Mouse (Mus musculus): Measurements from ENCODE around the gene Slc34a1. TPM values are rescaled to one million over a fixed set of nuclear protein-coding genes. Genes with fewer than 3 reads are reported as not detected.

Gene Slc34a1
- 0.06 TPM in 1 of 2 replicates, not detected in the other for polyA plus RNA-seq (2016; fragmentation: Nextera tagmentation; extraction: Ambion mirVana)

- no peaks in the 10 kb centered on the region for H3K36me3 ChIP-seq
- WGBS, result 85% methylated on average over 1 of the region's 1 CpGs
- ATAC-seq (ENCODE audit: low FRiP score, low read depth), result no peak
- no peak within 1 kb of the TSS for H3K27ac ChIP-seq (replicated peaks)
- peaks cover 18% of the 10 kb centered on the region for H3K27me3 ChIP-seq
- no peaks in the 10 kb centered on the region for H3K9me3 ChIP-seq
- H3K9ac ChIP-seq (replicated peaks), result no peak within 1 kb of the TSS
- no peaks in the 10 kb centered on the region for H3K4me1 ChIP-seq
- H3K4me2 ChIP-seq (replicated peaks), result no peak within 1 kb of the TSS
- H3K4me3 ChIP-seq, result no peak within 1 kb of the TSS
Observed at GRCm38 (mm10) chr13:55398088-55398487, at the start of gene Slc34a1. Slc34a1 (plus strand) TSS chr13:55398187.

- Histone ChIP-seq H3K27ac (replicated peaks) (no peak overlapping the region), H3K4me1 (peaks cover 21% of the 10 kb centered on the region), H3K27me3 (peaks cover 8% of the 10 kb centered on the region), H3K36me3 (peaks cover 42% of the 10 kb centered on the region), H3K4me3 (peak overlapping the region; percentile 85), H3K9me3 (no peaks in the 10 kb centered on the region), H3K4me2 (replicated peaks) (peak overlapping the region; percentile 88), H3K9ac (replicated peaks) (peak overlapping the region; percentile 89; the same call in 1 of the 2 replicates)
- ATAC-seq (ENCODE audit: low FRiP score, low read depth), result no peak
Observed at GRCm38 (mm10) chr13:55361145-55361544, 36.8 kb upstream of the Slc34a1 start.

- peak overlapping the region; percentile 88 for H3K4me2 ChIP-seq (replicated peaks)
- peaks cover 33% of the 10 kb centered on the region for H3K36me3 ChIP-seq
- peaks cover 21% of the 10 kb centered on the region for H3K4me1 ChIP-seq
- peak overlapping the region; percentile 90 for H3K27ac ChIP-seq (replicated peaks)
- WGBS, result under 1% methylated on average over 32 of the region's 32 CpGs
- ATAC-seq (ENCODE audit: low FRiP score, low read depth), result peak; percentile 59
- no peaks in the 10 kb centered on the region for H3K9me3 ChIP-seq
- H3K4me3 ChIP-seq, result peak overlapping the region; percentile 85
- peak overlapping the region; percentile 89 for H3K9ac ChIP-seq (replicated peaks)
- peaks cover 11% of the 10 kb centered on the region for H3K27me3 ChIP-seq
Observed at GRCm38 (mm10) chr13:55361974-55362452, 36.0 kb upstream of the Slc34a1 start.

- peak; percentile 98 for ATAC-seq (ENCODE audit: low FRiP score, low read depth)
- peak within 1 kb of the TSS; percentile 88 for H3K4me2 ChIP-seq (replicated peaks)
- H3K36me3 ChIP-seq, result peaks cover 30% of the 10 kb centered on the region
- peak within 1 kb of the TSS; percentile 90 for H3K27ac ChIP-seq (replicated peaks)
- H3K27me3 ChIP-seq, result peaks cover 17% of the 10 kb centered on the region
- H3K9me3 ChIP-seq, result no peaks in the 10 kb centered on the region
- WGBS, result under 1% methylated on average over 35 of the region's 35 CpGs
- H3K4me1 ChIP-seq, result peaks cover 21% of the 10 kb centered on the region
- H3K4me3 ChIP-seq, result peak within 1 kb of the TSS; percentile 85
- peak within 1 kb of the TSS; percentile 89 for H3K9ac ChIP-seq (replicated peaks)
Observed at GRCm38 (mm10) chr13:55362453-55363060, 35.4 kb upstream of the Slc34a1 start, which contains the start of gene Lman2. Lman2 (minus strand) TSS chr13:55362783.

- Histone ChIP-seq H3K9me3 (no peaks in the 10 kb centered on the region), H3K9ac (replicated peaks) (no peak overlapping the region), H3K4me3 (no peak overlapping the region), H3K36me3 (no peaks in the 10 kb centered on the region), H3K4me1 (no peaks in the 10 kb centered on the region), H3K4me2 (replicated peaks) (no peak overlapping the region), H3K27me3 (peaks cover 53% of the 10 kb centered on the region), H3K27ac (replicated peaks) (no peak overlapping the region)
- no peak for ATAC-seq (ENCODE audit: low FRiP score, low read depth)
- WGBS, result 82% methylated on average over 7 of the region's 7 CpGs
Observed at GRCm38 (mm10) chr13:55368401-55368800, 29.6 kb upstream of the Slc34a1 start.

- Histone ChIP-seq H3K36me3 (no peaks in the 10 kb centered on the region), H3K9me3 (no peaks in the 10 kb centered on the region), H3K9ac (replicated peaks) (no peak within 1 kb of the TSS), H3K4me1 (no peaks in the 10 kb centered on the region), H3K27me3 (peaks cover 64% of the 10 kb centered on the region), H3K27ac (replicated peaks) (no peak within 1 kb of the TSS), H3K4me2 (replicated peaks) (no peak within 1 kb of the TSS), H3K4me3 (no peak within 1 kb of the TSS)
- 70% methylated on average over 13 of the region's 13 CpGs for WGBS
- ATAC-seq (ENCODE audit: low FRiP score, low read depth), result no peak
Observed at GRCm38 (mm10) chr13:55369531-55370114, 28.4 kb upstream of the Slc34a1 start, which contains the start of gene Rgs14. Rgs14 (plus strand) TSS chr13:55369732.

GRCm38 (mm10) chr13:55370234-55370633 lies 27.8 kb upstream of the Slc34a1 start:
- 64% methylated on average over 3 of the region's 3 CpGs for WGBS
- no peak overlapping the region for H3K27ac ChIP-seq (replicated peaks)
- no peaks in the 10 kb centered on the region for H3K36me3 ChIP-seq
- H3K27me3 ChIP-seq, result peaks cover 62% of the 10 kb centered on the region
- no peak overlapping the region for H3K4me2 ChIP-seq (replicated peaks)
- H3K9me3 ChIP-seq, result no peaks in the 10 kb centered on the region
- no peaks in the 10 kb centered on the region for H3K4me1 ChIP-seq
- no peak overlapping the region for H3K4me3 ChIP-seq
- H3K9ac ChIP-seq (replicated peaks), result no peak overlapping the region
- no peak for ATAC-seq (ENCODE audit: low FRiP score, low read depth)

- H3K36me3 ChIP-seq, result no peaks in the 10 kb centered on the region
- H3K4me1 ChIP-seq, result no peaks in the 10 kb centered on the region
- no peak overlapping the region for H3K4me2 ChIP-seq (replicated peaks)
- no peak overlapping the region for H3K4me3 ChIP-seq
- H3K9ac ChIP-seq (replicated peaks), result no peak overlapping the region
- no peak overlapping the region for H3K27ac ChIP-seq (replicated peaks)
- peaks cover 67% of the 10 kb centered on the region for H3K27me3 ChIP-seq
- no peaks in the 10 kb centered on the region for H3K9me3 ChIP-seq
- ATAC-seq (ENCODE audit: low FRiP score, low read depth), result no peak
- WGBS, result 81% methylated on average over 8 of the region's 8 CpGs
Observed at GRCm38 (mm10) chr13:55371007-55371681, 26.8 kb upstream of the Slc34a1 start.

GRCm38 (mm10) chr13:55371740-55372139 lies 26.2 kb upstream of the Slc34a1 start:
- ATAC-seq (ENCODE audit: low FRiP score, low read depth), result no peak
- H3K9ac ChIP-seq (replicated peaks), result no peak overlapping the region
- H3K4me3 ChIP-seq, result no peak overlapping the region
- H3K9me3 ChIP-seq, result no peaks in the 10 kb centered on the region
- no peaks in the 10 kb centered on the region for H3K4me1 ChIP-seq
- no peaks in the 10 kb centered on the region for H3K36me3 ChIP-seq
- no peak overlapping the region for H3K4me2 ChIP-seq (replicated peaks)
- peaks cover 70% of the 10 kb centered on the region for H3K27me3 ChIP-seq
- no peak overlapping the region for H3K27ac ChIP-seq (replicated peaks)
- WGBS, result 64% methylated on average over 5 of the region's 5 CpGs

GRCm38 (mm10) chr13:55374206-55374924 lies 23.6 kb upstream of the Slc34a1 start:
- Histone ChIP-seq H3K4me1 (no peaks in the 10 kb centered on the region), H3K27me3 (peaks cover 83% of the 10 kb centered on the region), H3K27ac (replicated peaks) (no peak overlapping the region), H3K9me3 (no peaks in the 10 kb centered on the region), H3K4me3 (no peak overlapping the region), H3K9ac (replicated peaks) (no peak overlapping the region), H3K4me2 (replicated peaks) (no peak overlapping the region), H3K36me3 (no peaks in the 10 kb centered on the region)
- 67% methylated on average over 6 of the region's 6 CpGs for WGBS
- no peak for ATAC-seq (ENCODE audit: low FRiP score, low read depth)

GRCm38 (mm10) chr13:55375877-55376276 lies 22.1 kb upstream of the Slc34a1 start:
- H3K4me2 ChIP-seq (replicated peaks), result no peak overlapping the region
- no peaks in the 10 kb centered on the region for H3K36me3 ChIP-seq
- H3K9ac ChIP-seq (replicated peaks), result no peak overlapping the region
- H3K9me3 ChIP-seq, result no peaks in the 10 kb centered on the region
- H3K27ac ChIP-seq (replicated peaks), result no peak overlapping the region
- peaks cover 84% of the 10 kb centered on the region for H3K27me3 ChIP-seq
- 75% methylated on average over 2 of the region's 2 CpGs for WGBS
- H3K4me1 ChIP-seq, result no peaks in the 10 kb centered on the region
- no peak overlapping the region for H3K4me3 ChIP-seq
- ATAC-seq (ENCODE audit: low FRiP score, low read depth), result no peak
